Mouse (Mus musculus): ENCODE results near the gene Tmem88. TPM values are rescaled to one million over a fixed set of nuclear protein-coding genes. Genes with fewer than 3 reads are reported as not detected.
A peak's percentile ranks its signal among the peaks of the same experiment; 100 is the strongest.

Gene Tmem88
- polyA plus RNA-seq, 1 experiment from 2014 or later: 15.4 TPM

DNA sequence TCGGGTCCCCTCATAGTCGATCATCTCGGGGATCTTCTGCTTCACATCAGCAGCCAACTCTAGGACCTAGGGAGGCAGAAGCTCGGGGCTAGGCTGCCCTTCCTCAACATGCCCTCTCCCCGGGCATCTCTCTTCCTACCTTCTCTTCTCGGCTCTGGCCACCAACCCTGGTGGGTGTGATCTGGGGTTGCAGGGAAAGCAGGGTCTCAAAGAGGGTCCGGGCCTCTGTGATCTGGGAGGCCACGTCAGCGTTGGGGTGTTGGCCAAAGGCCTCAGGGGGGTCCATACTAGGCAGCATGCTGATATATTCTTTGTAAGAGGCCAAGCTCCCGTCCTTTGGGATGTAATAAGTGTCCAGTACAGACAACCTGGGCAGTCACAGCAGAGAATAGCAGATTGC is 24.8 kb upstream of the Tmem88 start:
- no peaks in the 10 kb centered on the region for H3K9me3 ChIP-seq (replicated peaks)
- no peak overlapping the region for H3K27ac ChIP-seq
- 75% methylated on average over 10 of the region's 10 CpGs for WGBS (ENCODE audit: insufficient replicate concordance)
- H3K27me3 ChIP-seq (replicated peaks): peaks cover 33% of the 10 kb centered on the region
- H3K36me3 ChIP-seq: no peaks in the 10 kb centered on the region
- H3K4me3 ChIP-seq: no peak overlapping the region
- no peak for ATAC-seq
- H3K9ac ChIP-seq: no peak overlapping the region
- no peak overlapping the region for H3K4me2 ChIP-seq
- H3K4me1 ChIP-seq: peaks cover 71% of the 10 kb centered on the region

DNA sequence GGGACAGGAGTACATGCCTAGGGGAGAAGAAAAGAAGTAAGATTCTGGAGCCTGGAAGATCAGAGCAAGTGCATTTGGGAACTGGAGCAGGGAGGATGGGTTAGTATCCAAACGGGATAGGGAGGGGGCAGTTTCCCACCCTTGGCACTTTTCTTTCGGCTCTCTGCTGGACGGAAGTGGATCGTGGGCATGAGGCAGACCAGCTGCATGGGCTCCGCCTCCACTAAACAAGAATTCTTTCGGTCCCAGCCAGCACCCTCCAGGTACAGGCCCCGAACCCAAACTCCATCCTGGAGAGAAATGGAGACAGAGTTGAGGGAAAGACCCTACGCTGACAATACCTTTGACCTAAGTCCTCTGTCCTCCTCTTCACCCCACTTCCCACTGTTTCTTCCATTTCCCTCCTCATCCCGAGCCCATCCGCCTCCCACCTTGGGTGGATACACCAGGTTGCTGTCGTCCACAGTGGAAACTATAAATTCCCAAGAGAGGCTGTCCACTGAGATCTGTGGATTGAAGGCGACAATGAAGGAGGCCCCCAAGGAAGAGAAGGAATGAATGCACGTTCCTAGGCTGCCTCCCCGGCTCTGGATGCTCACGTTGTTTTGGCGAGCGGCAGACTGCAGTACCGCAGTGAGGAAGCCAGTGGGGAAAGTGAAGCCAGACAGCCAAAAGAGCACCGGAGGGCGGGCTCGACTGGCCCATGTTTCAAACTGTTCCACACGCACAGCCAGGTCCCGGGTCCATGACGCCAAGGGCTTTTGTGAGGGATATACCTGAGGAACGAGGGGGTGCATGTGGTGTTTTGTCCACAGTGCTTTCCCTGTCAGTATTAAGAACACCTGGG is 23.3 kb upstream of the Tmem88 start:
- Histone ChIP-seq H3K9ac (no peak overlapping the region), H3K4me1 (peaks cover 80% of the 10 kb centered on the region), H3K4me2 (peak overlapping the region; percentile 100), H3K4me3 (0 out of 2 replicates have a peak overlapping the region, but pooled peaks have one; percentile 60), H3K36me3 (no peaks in the 10 kb centered on the region), H3K27me3 (replicated peaks) (peaks cover 42% of the 10 kb centered on the region), H3K27ac (no peak overlapping the region), H3K9me3 (replicated peaks) (no peaks in the 10 kb centered on the region)
- ATAC-seq: no peak
- WGBS (ENCODE audit: insufficient replicate concordance): 29% methylated on average over 25 of the region's 25 CpGs

DNA sequence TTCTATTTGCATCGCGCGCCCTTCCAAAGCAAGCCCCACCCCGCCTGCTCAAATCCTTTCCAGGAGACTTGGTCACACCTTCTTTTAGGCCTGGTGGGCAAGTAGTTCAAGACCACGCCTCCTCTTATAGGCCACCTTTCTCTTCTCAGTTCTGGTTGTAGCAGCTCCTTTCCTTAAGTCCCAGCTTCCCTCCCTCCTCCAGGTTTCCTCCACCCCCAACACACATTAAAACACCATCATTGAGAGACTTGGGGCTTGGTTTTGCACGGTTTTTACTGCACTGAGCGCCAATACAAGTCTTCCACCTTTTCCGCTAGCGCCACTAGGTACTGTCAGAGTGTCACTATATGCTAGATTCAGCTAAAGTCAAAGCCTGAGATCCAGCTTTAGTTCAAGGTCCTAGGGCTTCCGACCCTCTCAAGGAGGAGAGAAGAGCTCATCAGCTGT is 22.5 kb upstream of the Tmem88 start:
- peak overlapping the region; percentile 60 for H3K4me3 ChIP-seq
- peak overlapping the region; percentile 100 for H3K4me2 ChIP-seq
- H3K36me3 ChIP-seq: no peaks in the 10 kb centered on the region
- no peak for ATAC-seq
- no peaks in the 10 kb centered on the region for H3K9me3 ChIP-seq (replicated peaks)
- H3K9ac ChIP-seq: no peak overlapping the region; the same call in 1 of the 2 replicates
- 14% methylated on average over 10 of the region's 10 CpGs for WGBS (ENCODE audit: insufficient replicate concordance)
- peaks cover 49% of the 10 kb centered on the region for H3K27me3 ChIP-seq (replicated peaks)
- H3K4me1 ChIP-seq: peaks cover 80% of the 10 kb centered on the region
- H3K27ac ChIP-seq: peak overlapping the region; percentile 83; the same call in 1 of the 2 replicates

GRCm38 (mm10) chr11:69419813-69420553 is 21.9 kb upstream of the Tmem88 start:
- peak overlapping the region; percentile 83 for H3K27ac ChIP-seq
- peak overlapping the region; percentile 63 for H3K9ac ChIP-seq
- peaks cover 84% of the 10 kb centered on the region for H3K4me1 ChIP-seq
- ATAC-seq: peak; percentile 73
- H3K4me2 ChIP-seq: peak overlapping the region; percentile 100
- H3K36me3 ChIP-seq: no peaks in the 10 kb centered on the region
- no peaks in the 10 kb centered on the region for H3K9me3 ChIP-seq (replicated peaks)
- H3K27me3 ChIP-seq (replicated peaks): peaks cover 50% of the 10 kb centered on the region
- under 1% methylated on average over 30 of the region's 31 CpGs for WGBS (ENCODE audit: insufficient replicate concordance)
- H3K4me3 ChIP-seq: peak overlapping the region; percentile 60

DNA sequence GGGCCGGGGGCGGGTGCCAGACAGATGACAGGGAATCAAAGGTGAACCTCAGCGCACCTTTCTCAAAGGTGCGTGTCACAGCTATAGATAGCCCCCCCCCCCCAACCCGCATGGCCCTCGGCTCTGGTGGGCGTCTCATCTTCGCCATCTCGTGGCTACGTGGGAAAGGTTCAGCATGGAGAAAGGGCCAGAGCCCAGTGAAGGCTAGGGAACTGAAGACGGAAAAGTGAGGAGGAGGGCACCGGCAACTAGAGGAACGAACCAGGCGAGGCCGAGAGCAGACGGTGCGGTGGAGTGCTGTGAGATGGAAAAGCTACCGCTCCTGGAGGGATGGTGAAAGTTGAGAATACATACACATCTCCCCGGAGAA is 21.4 kb upstream of the Tmem88 start:
- H3K4me2 ChIP-seq: peak overlapping the region; percentile 100
- peak overlapping the region; percentile 63 for H3K9ac ChIP-seq
- H3K27me3 ChIP-seq (replicated peaks): peaks cover 50% of the 10 kb centered on the region
- under 1% methylated on average over 19 of the region's 19 CpGs for WGBS (ENCODE audit: insufficient replicate concordance)
- no peaks in the 10 kb centered on the region for H3K36me3 ChIP-seq
- H3K27ac ChIP-seq: peak overlapping the region; percentile 83
- H3K9me3 ChIP-seq (replicated peaks): no peaks in the 10 kb centered on the region
- H3K4me3 ChIP-seq: peak overlapping the region; percentile 60
- peaks cover 86% of the 10 kb centered on the region for H3K4me1 ChIP-seq
- ATAC-seq: no peak

DNA sequence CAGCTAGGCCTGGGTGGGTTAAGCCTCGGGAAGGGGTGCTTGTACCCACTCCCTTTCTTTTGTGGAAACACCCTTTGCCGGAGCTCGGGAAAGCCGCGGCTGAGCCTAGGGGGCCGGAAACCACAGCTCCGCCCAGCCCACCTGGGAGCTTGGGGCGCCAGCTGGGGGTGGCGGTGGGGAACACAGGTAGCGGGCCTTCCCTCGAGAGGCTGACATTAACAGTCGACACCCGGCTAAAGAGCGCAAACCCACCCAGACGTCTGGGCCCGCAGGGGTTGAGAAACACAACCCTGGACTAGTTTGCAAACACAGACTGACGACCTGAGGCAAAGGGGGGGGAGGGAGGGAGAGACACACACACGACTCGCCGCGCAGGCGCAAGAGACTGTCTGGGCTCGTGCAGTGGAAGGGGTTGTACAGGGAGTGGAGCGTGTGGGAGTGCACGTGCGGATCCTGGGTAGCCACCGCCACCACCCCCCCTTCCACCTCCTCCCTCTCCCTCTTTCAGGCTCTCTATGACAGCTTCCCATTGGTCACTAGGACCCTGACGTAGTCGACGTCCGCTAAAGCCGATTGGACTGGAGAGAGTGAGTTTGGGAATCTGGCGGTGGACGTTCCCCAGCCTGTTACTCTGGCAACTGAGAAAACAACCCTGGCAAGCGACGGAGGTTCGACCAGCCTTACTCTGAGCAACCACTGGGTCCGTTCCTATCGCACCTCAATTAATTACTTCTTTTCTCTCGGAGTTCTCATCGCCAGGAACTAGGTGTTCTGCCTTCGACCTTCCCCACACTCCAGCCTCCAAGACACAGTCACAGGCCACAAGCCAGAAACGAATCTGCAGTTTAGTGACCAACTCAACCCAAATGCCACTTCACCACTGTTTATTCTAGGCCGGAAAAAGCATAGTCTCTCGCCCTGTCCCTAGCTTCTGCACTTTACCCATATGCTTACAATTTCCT is 20.7 kb upstream of the Tmem88 start:
- peaks cover 50% of the 10 kb centered on the region for H3K27me3 ChIP-seq (replicated peaks)
- H3K9me3 ChIP-seq (replicated peaks): no peaks in the 10 kb centered on the region
- peak overlapping the region; percentile 100 for H3K4me2 ChIP-seq
- no peaks in the 10 kb centered on the region for H3K36me3 ChIP-seq
- peak overlapping the region; percentile 83 for H3K27ac ChIP-seq
- peak overlapping the region; percentile 70 for H3K9ac ChIP-seq
- peaks cover 86% of the 10 kb centered on the region for H3K4me1 ChIP-seq
- ATAC-seq: peak; percentile 80
- under 1% methylated on average over 40 of the region's 45 CpGs for WGBS (ENCODE audit: insufficient replicate concordance)
- H3K4me3 ChIP-seq: peak overlapping the region; percentile 60

DNA sequence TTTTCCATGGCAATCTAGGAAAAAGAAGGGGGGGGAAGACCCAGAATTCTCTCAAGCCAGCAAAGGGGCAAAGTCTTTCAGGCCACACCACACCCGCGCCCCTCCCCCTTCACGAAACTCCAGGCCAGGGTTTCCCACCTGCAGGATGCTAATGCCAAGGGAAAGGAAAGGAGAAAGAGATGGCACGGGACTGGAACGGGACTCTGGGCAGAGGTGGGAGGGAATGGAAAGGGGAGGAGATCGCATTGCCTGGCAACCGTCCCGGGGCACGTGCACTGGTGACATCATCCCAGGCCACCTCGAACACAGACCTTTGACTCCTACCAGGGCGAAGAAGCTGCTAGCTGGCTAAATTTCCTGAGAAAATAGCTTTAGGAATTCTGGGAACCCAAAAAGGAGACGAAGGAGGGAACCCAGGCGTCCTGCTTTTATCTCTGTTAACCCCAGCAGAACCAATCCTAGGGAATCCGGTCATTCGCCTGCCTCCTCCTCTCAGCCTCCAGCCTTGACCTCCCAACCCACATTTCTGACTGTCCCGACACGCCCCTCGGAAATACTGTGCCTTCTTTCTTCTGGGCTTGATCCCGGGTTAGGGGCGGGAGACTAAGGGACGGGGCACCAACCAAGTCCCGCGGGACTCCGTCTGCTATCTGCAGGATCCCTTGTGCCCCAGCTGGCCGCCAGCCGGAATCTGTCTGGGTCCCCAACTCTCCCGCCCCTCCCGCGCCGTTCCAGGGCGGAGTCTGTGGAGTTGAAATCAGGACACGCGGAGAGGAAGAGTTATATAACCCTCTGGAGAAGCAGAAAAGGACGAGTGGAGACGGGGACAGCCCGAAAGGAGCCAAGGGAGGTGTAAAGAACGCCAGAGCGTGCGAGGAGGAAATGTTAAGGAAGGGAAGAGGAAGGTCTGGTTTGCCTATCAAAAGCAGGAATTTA is 19.7 kb upstream of the Tmem88 start:
- peak overlapping the region; percentile 83 for H3K27ac ChIP-seq
- peaks cover 41% of the 10 kb centered on the region for H3K27me3 ChIP-seq (replicated peaks)
- H3K4me1 ChIP-seq: peaks cover 90% of the 10 kb centered on the region
- under 1% methylated on average over 39 of the region's 39 CpGs for WGBS (ENCODE audit: insufficient replicate concordance)
- no peaks in the 10 kb centered on the region for H3K9me3 ChIP-seq (replicated peaks)
- H3K9ac ChIP-seq: peak overlapping the region; percentile 70
- H3K4me2 ChIP-seq: peak overlapping the region; percentile 100
- peak overlapping the region; percentile 60 for H3K4me3 ChIP-seq
- no peak for ATAC-seq
- H3K36me3 ChIP-seq: no peaks in the 10 kb centered on the region

GRCm38 (mm10) chr11:69416921-69417448 is 19.0 kb upstream of the Tmem88 start:
- ATAC-seq: no peak
- no peaks in the 10 kb centered on the region for H3K36me3 ChIP-seq
- WGBS (ENCODE audit: insufficient replicate concordance): 21% methylated on average over 8 of the region's 8 CpGs
- no peaks in the 10 kb centered on the region for H3K9me3 ChIP-seq (replicated peaks)
- H3K27ac ChIP-seq: peak overlapping the region; percentile 79
- peak overlapping the region; percentile 60; the same call in 1 of the 2 replicates for H3K4me3 ChIP-seq
- H3K4me2 ChIP-seq: peak overlapping the region; percentile 100
- peaks cover 33% of the 10 kb centered on the region for H3K27me3 ChIP-seq (replicated peaks)
- H3K9ac ChIP-seq: peak overlapping the region; percentile 47; the same call in 1 of the 2 replicates
- H3K4me1 ChIP-seq: peaks cover 97% of the 10 kb centered on the region

DNA sequence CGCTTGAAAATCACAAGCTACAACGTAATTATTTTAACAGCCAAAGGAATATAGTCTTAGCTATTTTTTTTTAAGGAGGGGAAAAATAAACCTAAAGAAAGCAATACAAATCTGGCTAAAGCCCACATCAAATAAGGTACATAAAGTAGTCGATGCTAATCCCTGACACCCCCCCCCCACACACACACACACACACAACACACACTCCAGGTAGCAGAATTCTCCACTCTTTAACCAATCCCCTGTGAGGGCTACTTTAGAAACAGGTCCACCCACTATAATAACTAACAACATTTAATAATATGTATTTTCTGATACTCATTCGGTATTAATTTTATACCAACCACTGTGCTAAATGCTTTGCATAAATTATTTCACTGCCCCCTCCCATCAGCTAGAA is 18.5 kb upstream of the Tmem88 start:
- H3K4me2 ChIP-seq: peak overlapping the region; percentile 100
- WGBS (ENCODE audit: insufficient replicate concordance): 7% methylated on average over 4 of the region's 4 CpGs
- no peak for ATAC-seq
- no peaks in the 10 kb centered on the region for H3K9me3 ChIP-seq (replicated peaks)
- peak overlapping the region; percentile 69 for H3K9ac ChIP-seq
- H3K4me3 ChIP-seq: peak overlapping the region; percentile 60
- H3K4me1 ChIP-seq: peaks cover 99% of the 10 kb centered on the region
- H3K27ac ChIP-seq: peak overlapping the region; percentile 79
- peaks cover 28% of the 10 kb centered on the region for H3K27me3 ChIP-seq (replicated peaks)
- H3K36me3 ChIP-seq: no peaks in the 10 kb centered on the region

GRCm38 (mm10) chr11:69415668-69416451 is 17.8 kb upstream of the Tmem88 start:
- Histone ChIP-seq H3K9me3 (replicated peaks) (no peaks in the 10 kb centered on the region), H3K4me3 (peak overlapping the region; percentile 60), H3K27ac (peak overlapping the region; percentile 79), H3K4me2 (peak overlapping the region; percentile 100), H3K9ac (peak overlapping the region; percentile 69), H3K4me1 (peaks cover 95% of the 10 kb centered on the region), H3K36me3 (no peaks in the 10 kb centered on the region), H3K27me3 (replicated peaks) (peaks cover 22% of the 10 kb centered on the region)
- no peak for ATAC-seq
- 3% methylated on average over 17 of the region's 25 CpGs for WGBS (ENCODE audit: insufficient replicate concordance)
